Mouse (Mus musculus): ENCODE data around the gene Gm45785.

The Gm45785 gene

DNA sequence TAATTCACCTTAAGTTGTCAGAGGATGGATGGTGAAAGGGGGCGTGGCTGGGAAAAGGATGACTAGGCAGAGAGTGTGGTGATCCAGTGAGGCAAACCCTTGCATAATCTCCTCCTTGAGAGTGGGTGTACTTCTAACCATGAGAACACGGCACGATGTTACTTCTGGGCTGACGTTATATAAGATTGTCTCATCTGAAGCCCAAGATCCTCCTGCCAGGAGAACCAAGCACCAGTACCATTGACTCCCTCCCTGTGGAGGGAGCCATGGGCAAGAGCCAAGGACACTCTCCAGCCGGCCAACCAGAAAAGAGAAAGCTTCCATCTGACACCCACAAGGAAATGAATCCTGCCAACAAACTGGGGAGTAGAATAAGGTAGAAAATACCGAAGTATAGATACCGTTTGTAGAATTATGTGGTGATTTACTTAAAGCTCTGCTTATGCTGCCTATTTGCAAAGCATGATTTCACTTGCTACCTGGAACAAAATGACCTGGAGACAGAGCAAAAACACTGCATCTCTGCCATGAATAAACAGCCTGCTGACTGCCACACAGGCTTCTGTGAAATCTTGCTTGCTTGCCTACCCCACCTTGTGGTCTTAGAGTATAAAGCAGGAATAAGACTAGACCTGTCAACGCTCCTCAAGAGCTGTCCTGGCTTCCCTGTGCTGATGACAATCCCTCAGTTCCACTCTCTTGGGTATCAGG is 27.8 kb downstream of the Gm45785 start:
- peak; percentile 65 to 75 for DNase-seq

DNA sequence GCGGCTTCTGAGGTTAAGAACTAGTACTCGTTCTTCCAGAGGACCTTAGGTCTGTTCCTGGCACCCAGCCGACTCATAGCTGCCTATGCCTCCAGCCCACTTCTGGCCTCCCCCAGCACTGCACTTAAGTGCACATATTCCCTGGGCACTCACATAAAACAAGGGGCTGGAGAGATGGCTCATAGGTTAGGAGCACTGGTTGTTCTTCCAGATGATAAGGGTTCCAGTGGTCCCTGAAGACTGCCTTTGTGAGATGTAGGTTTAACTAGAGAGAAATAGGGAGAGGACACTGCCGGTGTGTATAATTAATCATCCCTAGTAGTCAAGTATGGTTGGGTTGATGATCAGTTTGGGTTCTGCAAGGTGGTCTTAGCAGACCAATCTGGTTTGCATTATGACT is 33.4 kb downstream of the Gm45785 start:
- no peak for DNase-seq

DNA sequence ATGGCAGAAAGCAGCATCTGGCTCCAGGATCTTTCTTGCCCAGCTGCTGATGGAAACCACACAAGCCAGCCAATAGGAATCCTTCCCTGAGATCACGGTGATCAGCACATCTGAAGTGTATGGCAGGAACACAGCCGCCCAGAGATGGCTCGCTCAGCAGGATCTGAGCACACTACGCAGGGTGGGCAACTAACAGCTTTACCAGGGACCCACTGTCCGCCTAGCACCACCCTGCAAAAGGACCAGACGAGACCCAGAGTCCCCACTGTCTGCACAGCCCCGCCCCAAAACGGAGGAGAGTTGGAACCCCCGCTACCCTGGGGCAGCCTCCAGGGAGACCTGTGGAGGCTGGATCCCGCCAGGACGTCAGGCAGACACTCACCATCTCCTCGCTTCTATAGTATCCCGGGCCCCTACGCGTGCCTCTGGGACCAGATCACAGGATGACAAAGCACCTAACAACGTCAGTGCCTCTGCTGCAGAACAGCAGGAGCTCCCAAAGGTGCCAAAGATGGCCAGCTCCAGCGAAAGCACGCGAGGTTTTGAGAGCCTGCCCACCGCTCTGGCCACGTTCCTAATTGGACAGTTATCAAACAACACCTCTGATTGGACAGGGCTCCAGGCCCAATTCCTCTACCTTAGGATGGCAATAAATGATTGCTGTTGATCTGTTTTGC is 34.3 kb downstream of the Gm45785 start, which contains the start of gene Zfp941:
Gene Zfp941, minus strand, starts transcription at position 526 of the 677 bp plus-strand sequence.
- DNase-seq: peak; percentile 87 to 91

DNA sequence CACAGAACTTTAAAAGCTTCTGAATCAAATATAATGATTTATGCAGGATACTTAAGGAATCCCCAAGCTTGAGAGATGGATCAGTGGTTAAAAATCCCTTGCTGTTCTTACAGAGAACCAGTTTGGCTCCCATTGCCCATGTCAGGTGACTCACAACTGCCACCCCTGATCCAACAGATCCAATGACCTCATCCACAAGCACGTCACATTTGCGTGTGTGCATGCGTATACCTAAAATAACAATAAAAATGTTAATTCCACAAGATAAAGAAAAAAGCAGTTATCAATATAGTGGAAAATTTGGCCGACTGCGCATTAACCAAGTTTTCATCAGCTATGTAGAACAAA is 34.9 kb downstream of the Gm45785 start:
- peak in 1 of 2 experiments; percentile 48 for DNase-seq

DNA sequence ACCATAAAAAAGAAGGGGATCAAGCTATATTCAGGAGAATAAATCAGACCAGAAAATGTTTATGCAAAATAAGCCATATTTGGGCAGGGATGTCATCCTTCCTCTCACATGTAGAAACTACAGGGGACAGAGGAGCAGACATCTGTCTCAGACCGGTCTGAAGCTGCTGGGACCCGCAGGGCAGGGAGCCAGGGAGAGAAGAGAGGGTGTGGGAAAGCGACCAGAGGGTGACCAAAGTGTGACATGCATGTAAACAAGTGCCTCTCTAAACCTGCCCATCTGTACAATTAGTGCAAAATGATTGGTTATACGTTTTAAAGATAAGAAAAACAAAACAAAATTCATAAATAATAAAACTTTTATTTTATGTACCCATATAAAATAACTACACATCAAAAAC is 36.0 kb downstream of the Gm45785 start:
- DNase-seq: no peak

DNA sequence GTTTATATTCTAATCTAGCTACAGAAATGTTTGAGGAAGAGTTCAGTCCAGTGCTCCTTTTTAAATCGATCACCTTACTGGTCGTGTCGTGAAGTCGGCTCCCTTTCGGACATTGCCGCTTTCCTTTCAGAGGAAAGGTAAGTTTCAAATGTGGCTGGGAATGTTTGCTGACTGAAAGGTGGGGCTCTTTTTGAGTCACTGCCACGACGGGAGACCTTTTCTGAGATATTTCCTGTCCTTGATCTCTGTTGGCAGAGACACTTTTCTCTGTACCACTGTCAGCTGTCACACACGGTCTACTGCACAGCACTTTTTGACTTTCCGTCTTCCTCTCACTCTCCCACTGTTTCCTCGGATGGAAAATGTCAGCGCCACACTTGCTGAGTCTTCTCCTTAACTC is 43.3 kb downstream of the Gm45785 start:
- DNase-seq: no peak

DNA sequence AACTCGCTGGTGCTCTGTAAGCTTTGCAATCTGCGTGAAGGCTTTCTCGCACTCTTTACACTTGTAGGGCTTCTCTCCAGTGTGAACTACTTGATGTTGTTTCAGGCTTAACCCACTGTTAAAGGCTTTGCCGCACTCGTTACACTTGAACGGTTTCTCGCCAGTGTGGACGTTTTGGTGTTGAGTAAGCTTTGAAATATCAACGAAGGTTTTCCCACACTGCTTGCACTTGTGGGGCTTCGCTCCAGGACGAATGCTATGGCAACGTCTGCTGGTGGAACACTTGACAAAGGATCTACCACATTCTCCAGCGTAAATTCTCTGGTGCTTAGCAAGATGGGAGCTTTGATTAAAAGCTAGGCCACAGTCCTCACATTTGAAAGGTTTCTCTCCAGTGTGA is 44.4 kb downstream of the Gm45785 start:
- DNase-seq: no peak

DNA sequence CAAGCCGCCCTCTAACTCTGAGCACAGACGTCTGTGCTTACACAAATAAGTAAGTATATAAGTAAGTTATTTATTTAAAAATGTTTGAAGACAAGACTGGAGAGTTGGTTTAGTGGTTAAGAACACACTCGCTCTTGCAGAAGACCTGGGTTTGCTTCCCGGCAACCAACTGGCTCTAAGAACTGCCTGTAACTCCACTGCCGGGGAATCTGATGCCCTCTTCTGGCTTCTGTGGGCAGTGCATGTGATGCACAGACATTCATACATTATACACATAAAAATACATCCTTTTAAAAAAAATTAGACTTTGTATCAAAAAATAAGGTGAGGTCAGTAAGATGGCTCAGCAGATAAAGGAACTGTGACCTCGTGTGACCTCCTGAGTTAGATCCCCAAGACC is 45.6 kb downstream of the Gm45785 start:
- no peak for DNase-seq

DNA sequence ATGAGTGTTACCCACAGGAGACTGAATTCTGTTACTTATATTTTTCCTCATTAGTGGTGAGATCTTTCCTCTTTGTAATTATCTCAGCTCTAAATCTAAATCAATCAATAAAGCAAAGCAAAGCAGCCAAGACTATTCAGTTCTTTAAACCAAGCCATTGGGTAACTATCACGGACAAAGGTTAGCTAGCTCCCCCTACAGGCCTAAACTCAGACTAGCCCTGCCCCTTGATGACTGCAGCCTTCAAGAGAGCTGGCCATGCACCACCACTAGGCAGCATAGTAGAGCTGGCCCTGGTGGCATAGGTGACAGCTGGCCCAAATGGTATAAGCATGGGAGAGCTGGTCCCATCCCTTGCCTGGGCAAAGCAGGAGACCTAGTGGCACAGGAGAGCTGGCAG is 50.4 kb downstream of the Gm45785 start:
- DNase-seq: peak; percentile 17 to 58

DNA sequence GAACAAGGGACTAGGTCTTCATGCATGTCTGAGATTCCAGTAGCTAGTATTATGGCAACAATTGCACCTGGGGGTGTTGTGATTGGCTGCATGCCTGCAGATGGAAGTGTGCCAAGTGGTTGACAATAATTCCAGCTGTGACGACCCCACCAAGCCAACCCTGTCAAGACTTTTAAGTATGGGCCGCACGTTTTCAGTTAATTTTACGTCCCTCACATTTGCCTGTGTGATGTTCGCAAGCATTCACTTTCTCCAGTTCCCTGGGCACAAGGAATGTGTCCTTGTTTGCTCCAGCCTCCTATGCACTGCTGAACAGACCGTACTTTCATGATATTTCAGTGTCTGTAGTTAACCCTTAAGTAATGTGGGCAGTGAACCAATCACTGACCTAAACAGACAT is 53.5 kb downstream of the Gm45785 start:
- no peak for DNase-seq

DNA sequence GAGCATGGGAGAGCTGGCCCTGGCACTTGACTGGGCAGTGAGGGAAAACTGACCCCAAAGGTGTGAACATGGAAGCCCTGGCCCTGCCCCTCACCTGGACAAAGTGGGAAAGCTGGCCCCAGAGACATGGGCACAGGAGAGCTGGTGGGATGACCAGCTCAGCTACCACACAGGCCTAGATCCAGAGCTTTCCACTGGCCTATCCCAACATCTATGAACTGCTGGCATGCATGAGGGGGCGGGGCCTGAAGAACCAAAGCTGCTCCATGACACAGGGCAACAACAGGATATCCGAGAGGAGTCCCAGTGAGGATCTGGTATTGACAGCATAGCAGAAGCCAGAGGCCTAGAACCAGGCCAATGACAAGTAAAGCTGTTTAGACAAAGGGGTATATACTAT is 57.9 kb downstream of the Gm45785 start:
- no peak for DNase-seq

DNA sequence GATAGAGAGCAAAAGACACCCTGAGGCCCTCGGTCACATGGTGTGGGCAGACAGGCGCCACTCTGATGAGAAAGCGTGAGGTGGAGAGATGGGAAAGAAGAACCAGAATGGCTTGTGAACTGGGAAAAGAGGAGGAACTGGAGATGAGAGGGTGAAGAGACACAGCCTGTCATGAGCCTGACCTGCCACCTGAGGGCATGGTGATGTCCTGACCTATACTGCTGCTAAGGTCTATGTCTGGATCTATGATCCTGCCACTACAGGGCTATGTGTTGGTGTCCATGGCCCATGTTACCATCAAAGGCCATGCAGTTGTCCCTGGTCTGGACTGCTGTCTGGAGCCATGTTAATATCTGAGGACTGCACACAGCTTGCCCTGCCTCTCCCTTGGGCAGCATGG is 58.5 kb downstream of the Gm45785 start:
- no peak for DNase-seq

DNA sequence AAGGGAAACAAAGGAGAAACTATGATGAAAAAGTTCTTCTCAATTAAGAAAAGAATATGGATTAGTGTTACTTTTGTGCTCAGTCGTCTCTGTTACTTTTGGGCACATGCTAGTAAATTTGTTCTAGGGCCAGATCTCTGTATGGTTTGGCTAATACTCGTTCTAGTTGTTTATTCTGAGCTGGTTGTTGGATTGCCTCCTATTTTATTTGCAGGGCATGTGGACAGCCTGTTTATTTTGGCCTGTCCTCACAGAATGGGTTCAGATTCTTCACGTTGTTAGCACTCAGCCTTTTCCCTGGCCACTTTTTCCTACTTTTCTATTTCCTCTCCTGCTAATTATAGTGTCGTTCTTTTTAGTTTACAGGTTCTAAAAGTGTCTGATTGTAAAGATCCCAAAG is 62.6 kb downstream of the Gm45785 start:
- no peak for DNase-seq

DNA sequence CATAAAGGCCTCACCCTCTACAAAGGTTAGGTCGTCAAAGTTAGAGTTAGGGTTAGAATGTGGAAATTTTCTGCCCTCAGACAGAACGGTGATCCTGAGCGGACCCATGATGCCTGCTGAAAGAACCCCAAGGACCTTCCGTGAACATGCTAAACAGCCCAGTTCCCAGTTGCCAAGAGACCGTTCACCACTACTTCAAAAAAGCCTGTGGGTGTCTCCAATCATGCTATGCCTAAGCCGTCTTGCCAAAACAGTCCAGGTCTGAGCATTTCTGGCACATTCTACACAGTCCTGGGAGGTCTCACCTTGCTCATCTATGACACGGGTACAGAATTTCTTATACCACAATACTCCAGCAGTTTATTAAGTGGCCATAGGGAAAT is 68.1 kb downstream of the Gm45785 start:
- DNase-seq: no peak

DNA sequence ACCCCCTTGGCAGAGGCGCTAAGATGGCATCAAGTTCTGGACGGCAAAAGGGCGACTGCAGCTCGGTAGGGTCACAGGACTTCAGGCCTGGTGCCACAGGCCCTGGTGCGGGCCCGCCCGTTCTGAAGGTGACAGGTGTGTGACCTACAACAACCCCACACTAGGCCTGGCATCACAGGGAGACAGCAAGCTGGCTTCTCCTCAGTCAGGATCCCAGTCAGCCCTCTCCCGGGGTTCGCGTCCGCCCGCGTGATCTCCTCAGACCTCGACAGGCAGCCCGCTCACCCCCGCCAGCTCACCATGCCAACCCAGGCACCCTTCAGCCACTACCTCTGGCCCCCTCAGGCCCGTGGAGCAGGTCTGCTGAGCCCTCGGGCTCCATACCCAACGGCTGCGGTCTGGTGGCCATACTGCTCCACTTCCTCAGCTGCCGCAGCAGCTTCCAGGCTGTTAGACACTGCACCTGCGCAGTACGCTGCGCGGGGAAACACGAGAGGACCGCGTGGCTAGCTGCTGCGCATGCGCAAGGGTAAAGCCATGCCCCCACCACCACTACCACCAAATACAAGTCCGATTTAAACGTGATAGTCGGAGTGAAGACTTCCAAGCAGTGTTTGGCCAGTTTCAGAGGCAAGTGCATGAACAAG is 68.6 kb downstream of the Gm45785 start, which contains the start of gene Syce1:
Gene Syce1, minus strand, starts transcription at position 447 of the 647 bp plus-strand sequence.
- no peak for DNase-seq

DNA sequence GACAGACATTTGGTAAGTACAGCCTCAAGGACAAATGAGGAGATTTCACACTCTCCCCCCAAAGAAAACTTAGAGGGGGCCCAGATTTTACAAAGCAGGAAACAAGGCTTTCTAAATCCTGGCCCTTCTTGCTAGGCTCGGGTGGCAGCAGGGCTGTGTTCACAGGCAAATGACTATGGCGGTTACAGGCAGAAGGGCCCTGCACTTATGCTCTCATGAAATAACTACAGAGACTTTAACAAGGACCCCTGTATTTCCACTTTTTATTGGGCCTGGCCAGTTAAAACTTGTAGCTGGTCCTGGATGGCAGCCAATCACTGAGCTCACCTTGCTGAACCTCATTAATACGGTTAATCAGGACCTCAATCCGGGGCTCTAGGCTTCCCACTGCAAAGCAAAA is 75.6 kb downstream of the Gm45785 start:
- no peak for DNase-seq

Measured in cerebellum, postnatal 25 days (tissue).